Mouse (Mus musculus): ENCODE measurements around the gene Rufy3.
A peak's percentile ranks its signal among the peaks of the same experiment; 100 is the strongest.

The Rufy3 gene

DNA sequence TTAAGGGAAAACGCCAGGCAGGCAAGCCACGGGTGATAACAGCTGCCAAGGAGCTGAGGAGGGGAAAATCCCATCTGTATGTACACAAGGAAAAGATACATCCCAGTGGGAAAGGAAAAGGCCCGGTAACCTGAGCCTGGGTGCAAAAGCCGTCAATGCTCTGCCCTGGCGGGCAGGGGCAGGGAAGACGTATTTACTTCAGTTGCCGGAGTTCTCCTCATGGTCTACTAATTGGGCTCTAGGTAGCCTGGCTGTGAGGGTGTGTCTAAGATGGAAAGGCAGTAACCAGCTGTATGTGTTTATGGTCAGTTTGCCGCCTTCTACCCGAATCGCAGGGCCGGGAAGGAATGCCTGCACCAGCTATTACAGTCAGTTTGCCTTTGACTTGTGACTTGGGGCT is 64.3 kb downstream of the Rufy3 start:
- DNase-seq (ENCODE audit: low spot score in 2 of 2): no peak

DNA sequence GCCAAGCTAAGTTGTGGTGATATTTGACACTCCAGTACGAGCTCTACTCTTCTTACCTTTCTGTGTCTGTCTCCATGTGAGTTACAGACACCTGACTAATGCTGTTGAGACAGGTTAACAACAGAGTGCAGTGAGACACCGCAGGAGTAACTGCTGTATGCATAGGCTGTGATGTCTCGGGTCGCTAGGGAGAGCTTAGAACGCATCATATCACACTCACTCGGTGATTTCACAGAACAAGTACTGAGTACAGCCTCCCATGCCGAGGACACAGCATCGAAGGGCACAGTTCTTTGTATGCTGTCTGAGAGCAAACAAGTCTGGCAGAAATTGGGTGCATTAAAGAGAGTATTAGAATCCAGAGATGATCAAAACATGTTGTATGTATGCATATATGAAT is 65.1 kb downstream of the Rufy3 start:
- no peak for DNase-seq (ENCODE audit: low spot score in 2 of 2)

DNA sequence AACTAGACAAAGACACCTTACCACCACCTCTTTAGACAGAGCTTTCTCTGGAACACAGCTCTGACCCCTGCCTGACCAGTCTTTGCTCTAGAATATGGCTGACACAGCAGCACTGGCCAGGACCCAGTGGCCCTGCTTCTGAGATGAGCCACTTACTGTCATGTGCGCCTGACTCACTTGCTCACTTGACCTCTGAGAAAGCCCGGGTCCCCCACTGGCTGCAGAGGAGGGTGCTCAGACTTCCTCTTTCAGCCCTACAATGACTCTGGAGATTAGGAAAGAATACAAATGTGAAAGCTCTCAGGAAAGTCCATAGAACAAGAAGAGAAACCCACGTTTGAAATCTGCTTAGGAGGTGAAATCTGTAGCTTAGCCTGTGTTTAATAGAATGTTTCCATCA is 66.0 kb downstream of the Rufy3 start:
- peak in 1 of 2 experiments; percentile 22 for DNase-seq (ENCODE audit: low spot score in 2 of 2)

DNA sequence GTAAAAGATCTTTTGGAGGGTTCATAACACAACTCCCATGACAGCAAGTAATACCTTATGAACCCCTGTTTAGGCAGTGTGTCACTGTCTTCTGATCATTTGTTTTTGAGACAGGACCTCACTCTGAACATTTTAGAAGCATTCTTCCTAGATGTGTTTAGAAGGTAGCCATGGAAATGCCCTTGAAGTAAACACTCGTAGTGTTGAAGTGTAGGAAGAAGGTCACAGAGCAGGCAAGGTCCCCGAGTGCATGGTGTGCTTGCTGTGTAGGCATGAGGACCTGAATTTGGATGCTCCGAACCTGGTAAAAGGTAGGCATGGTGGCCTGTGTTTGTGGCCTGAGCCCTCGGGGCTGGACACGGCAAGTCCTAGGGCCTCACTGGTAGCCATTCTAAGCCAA is 66.7 kb downstream of the Rufy3 start:
- DNase-seq (ENCODE audit: low spot score in 2 of 2): no peak

DNA sequence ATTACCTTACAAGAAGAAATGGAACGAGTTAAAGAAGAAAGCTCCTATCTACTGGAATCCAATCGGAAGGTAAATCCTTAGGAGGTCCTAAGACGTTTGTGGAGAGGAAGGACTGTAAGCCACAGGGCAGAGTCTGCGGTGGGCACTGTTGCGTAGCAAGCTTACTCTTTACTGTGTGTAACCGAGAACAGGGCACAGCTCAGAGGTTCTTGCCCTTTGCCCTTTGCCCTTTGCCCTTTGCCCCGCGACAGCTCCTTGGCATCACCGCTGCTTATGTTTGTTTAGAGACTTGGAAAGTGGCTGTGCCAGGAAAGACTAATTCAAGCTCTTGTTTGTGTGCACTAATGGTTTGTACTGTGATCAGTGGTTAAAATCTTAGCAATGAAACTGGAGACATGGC is 67.6 kb downstream of the Rufy3 start:
- DNase-seq (ENCODE audit: low spot score in 2 of 2): no peak

DNA sequence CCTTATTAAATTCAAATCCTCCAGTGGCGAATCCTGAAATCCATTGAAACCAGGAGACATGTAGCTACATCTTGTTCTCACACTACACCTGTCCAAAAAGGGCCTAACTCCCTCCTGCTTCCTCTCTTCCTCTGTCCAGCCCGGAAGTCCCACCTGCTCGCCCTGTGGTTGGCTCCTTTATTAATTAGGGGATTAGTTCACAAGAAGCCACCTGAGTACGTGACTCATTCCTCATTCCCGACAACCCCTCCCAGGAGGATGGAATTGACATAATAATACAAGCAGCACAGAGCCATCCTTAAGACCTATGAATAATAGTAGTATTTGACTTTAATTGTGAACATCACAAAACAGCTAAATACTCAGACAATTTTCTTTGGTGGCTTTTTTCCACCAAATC is 69.2 kb downstream of the Rufy3 start:
- DNase-seq (ENCODE audit: low spot score in 2 of 2): no peak

DNA sequence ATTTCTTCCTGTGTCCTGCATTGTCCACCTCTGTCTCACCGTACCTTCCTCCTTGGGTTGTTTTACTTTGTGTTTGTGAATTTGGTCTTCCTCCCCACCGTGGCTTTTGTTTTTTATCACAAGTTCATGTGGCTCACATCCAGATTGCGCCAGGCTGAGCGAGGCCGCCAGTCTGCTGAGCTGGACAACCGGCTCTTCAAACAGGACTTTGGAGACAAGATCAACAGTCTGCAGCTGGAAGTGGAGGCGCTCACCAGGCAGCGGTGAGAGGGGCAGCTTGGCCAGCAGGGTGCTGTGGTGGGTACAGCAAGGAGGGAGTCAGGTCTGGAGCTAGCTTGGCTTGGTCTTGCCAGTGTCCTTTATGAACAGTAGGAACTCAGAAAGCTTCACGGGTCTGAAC is 77.9 kb downstream of the Rufy3 start:
- no peak for DNase-seq (ENCODE audit: low spot score in 2 of 2)

DNA sequence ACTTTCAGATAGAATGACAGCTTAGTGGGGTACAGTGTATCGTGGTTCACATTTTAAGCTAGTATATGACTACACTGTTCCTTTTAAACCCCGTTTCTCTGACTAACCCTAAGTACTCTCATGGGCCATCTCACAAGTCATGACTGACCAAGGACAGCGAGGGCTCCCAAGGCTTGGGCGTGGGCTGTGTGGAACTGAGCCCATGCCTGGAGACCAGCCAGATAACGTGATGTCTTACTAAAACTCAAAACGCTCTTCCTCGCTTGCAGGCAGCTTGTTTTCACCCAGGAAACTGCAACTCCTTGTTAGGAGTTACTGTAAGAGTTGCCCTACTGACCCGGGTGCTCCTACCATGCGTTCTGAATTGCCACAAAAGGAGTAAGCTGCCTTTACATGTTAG is 78.7 kb downstream of the Rufy3 start:
- no peak for DNase-seq (ENCODE audit: low spot score in 2 of 2)

DNA sequence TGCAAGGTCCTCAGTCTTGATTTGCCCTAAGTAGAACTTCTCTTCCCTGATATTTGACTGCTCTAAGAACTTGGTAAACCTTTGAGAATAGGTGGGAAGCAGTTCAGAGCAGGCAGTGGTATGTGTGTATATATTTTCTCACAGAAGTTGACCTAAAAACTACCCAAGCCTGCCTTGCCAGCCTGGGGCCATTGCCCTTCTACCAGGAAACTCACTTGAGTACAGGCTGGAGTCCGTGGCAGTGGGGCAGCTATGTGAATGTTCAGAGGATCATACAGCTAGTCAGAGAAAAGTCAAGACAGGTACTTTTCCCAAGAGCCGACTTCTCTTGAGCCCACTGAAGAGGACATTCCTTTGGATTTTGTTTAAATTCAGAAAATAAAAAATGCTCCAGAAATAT is 80.1 kb downstream of the Rufy3 start:
- no peak for DNase-seq (ENCODE audit: low spot score in 2 of 2)

DNA sequence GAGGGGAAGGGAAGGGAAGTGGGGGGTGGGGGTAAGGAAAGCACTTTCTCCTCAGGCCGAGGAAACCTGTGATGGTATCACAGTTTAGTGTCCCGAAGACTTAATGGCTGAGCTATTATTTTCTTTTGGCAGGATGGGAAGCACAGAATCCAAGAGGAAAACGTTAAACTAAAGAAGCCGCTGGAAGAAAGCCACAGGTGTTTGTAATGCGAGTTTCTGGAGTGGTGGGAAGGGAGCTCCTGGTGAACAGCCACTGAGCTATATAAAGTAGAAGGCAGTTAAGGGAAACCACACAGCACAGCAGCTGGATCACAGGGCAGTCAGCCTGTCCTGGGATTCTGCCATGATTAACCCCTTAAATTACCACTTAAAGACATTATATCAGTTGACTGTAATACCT is 80.6 kb downstream of the Rufy3 start:
- DNase-seq (ENCODE audit: low spot score in 2 of 2): no peak

DNA sequence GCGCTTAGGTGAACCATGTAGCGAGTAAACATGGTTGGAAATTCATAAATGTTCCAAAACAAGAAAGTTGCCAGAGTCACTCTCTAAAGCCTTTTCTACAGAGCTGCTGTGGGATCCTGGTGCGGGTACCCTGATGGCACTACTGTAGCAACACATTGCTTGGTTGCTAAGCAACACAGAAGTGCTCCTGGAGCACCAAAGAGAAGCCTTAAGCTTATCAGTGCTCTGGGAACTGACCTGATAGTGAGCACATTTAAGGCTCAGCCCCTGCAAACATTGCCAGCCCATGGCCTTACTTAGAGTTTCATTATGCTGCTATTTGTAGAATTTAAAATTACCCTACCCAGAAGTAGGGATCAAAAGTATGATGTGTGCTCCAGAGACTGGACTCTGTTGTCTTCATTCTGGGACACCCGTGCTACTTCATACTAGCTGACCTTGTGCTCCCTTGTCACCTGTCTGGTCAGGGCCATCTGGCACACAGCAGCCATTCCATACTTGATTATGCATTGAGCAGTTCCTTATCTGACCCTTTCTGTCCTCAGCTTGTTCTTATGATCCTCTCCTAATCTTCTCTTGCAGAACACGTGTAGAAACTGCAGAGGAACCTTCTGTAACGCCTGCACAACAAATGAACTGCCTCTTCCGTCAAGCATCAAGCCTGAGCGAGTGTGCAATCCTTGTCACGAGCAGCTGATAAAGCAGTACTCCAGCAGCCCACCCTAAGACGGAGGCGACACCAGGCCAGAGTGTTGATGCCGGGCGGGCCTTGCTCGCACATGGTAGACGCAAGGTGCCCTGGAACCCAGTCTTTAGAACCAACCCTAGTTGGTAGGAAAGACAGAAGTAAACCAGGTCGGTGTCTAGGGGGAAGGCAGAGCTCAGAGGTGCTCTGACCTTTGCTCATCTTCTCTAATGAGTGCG is 84.7 kb downstream of the Rufy3 start:
- DNase-seq (ENCODE audit: low spot score in 2 of 2): no peak

DNA sequence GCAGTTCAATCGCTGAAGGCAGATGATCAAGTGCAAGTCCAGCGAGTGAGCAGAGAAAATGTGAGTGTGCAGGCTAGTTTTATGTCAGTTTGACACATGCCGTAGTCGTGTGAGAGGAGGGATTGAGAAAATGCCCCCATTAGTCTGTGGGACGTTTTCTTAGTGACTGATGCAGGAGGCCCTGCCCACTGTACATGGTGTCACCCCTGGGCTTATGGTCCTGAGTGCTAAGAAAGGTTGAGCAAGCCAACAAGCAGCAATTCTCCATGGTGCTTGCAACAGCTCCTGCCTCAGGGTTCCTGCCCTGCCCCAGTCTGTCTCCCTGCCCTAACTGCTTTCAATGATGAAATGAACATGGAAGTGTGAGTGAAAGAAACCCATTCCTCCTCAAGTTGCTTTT is 87.7 kb downstream of the Rufy3 start:
- no peak for DNase-seq (ENCODE audit: low spot score in 2 of 2)

DNA sequence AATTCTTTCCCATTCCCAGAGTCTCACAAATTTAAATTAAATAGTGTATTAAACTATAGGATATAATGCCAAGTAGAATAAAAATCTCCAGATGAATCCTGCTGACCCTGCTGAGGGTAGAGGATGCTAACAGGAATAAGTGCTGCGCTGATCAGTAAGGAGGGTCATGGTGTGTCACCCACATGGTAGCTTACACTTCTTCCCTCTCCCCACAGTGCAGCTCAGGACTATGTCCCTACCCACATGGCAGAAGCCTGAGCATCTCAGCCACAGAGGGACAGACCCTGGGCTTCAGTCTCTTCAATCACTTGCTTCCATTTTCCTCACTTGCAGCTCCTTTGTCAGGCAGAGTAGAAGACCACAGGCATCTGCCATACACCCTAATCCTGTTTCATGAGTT is 93.0 kb downstream of the Rufy3 start:
- DNase-seq (ENCODE audit: low spot score in 2 of 2): no peak

DNA sequence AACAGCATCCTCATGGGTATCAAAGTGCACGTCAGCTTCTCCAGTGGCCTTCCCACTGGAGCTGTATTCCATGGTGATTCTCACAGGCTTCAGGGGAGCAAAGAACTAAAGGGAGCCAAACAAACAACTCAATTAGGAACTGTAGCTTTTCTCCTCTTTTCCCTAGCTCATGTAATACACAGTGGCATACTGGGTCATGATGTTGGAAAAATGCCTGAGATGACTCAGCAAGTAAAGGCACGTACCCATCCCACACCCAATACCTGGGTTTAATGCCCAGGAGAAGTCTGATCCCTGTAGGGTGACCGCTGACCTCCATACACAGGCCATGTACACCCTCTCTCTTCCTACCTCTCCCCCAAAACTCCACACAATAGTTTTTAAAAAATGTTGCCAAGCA is 98.3 kb downstream of the Rufy3 start:
- no peak for DNase-seq (ENCODE audit: low spot score in 2 of 2)

DNA sequence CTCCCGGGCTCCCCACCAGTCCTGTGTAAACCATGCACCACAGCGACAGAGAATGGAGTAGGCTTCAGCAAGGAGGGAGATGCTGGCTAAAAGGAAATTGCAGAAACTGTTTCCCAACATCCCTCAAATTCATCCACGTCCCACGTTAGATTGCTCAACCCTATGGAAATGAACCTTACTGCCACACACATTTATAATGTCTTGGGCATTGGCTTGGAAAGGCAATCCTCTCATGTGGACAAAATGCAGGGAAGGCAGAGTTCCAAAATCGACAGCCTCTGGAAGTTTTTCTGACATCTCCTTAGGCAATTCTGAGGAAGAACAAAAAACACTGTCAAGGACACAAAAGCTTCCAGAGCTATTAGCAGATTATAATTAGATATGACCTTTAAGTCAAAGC is 99.0 kb downstream of the Rufy3 start:
- no peak for DNase-seq (ENCODE audit: low spot score in 2 of 2)

DNA sequence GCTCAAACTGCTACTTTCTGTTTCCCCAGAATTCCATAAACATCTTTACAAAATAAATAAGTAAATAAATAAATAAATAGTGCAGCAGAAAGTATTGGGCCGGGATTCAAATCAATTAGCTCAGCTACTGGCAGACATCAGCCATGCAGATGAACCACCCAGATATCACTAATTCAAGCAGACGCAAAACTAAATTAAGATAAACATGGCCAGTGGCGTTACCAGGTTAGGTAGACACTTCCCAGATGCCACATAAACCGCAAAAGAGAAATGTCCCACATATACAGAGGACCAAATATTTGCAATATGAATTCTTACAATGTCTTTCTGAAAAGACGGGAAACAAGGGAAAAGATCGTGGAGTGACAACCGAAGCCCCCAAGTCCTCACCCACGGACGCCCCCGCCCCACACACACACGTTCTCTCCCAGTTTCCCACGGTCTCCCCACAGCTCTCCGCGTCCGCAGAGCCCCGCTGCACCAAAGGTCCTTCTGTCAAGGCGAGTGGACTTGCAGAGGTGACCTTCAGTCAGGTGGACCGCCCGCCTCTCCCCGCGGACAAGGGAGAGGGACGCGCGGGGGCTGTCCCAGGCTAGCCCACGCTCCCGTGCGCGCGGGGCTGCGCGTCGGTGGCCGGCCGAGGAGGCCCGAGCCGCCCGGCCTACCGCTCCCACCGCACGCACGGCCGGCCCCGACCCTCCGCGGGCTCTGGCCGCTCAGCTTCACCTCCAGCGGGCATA is 110.0 kb downstream of the Rufy3 start:
- peak in 1 of 2 experiments; percentile 20 for DNase-seq (ENCODE audit: low spot score in 2 of 2)

DNA sequence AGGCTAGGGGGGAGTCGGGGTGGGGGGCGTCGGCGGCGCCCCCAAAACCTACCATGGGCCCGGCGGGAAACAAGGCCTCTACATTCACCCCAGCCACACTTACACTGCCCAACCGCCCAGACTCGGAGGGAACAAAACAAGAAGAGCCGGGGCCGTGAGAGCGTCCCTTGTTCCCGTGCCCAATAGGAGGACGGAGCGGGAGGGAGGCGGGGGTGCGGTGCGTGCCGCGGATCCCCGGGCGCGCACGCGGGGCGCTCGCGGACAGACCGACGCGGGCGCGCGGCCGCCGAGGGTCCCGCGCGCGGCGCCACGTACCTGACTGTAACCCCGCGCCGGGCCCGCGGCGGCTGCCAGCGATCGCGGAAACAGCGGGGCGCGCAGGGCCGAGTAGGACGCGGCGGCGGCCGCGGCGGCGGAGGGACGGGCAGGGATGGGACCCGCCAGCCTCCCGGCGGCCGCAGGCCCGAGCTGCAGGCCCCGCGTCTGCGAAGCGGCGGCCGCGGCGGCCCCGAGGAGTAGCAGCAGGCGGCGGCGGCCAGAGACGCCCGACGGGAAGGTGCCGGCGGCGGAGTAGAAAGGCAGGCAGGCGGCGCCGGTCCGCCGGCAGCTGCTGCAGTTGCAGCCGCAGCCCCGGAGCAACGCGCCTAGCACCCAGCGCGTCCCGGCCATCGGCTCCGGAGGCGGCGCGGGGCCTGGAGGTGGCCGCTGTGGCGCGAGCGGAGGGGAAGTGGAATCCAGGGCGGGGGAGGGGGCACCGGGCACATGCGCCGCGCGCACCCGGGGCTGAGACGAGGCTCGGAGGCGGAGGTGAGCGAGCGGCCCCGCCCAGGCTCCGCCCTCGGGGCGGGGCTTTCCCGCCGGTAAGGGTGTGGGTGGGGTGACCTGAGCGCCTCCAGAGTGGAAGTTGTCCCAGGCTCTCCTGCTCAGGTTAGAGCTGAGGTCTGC is 110.9 kb downstream of the Rufy3 start, which contains the start of gene Grsf1:
Grsf1 (minus strand) TSS at position 729 of the 945 bp plus-strand sequence.
- peak; percentile 91 for DNase-seq (ENCODE audit: low spot score in 2 of 2)

DNA sequence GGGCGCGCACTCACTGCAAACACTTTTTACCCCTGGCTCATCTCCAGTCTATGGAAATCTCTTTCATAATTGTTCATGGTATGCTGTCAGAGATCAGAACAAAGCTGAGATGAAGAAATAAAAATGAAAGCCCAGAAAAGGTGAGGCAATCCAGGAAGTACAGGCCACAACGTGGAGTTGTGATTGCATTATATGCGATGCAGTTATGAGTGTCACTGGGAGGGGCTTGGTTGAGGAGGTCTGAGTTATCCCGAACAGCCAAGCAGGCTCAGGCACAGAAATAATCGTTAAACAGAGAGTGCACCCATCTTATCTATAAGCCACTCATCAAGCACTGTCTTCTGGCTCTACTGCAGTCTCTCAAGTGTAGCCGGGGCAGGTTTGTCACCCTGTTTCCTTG is 114.1 kb downstream of the Rufy3 start:
- no peak for DNase-seq (ENCODE audit: low spot score in 2 of 2)

DNA sequence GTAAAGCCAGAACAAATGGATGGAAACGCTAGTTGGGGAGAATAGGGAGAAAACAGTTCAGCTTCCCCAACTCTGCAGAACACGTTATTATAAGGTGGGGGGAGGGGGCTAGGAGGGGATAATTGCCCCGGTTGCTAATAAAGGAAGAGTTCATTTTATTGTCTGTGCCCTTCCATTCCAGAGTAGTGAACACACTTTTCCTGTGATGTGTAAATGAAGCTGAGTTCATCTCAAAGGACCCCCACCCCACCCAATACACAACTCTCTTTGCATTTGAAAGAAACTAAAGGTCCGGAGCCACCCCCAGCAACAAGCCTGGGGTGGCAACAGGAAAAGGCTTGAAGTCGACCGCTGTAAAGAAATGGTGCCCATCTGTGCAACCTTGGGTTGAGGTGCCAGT is 114.5 kb downstream of the Rufy3 start:
- no peak for DNase-seq (ENCODE audit: low spot score in 2 of 2)

DNA sequence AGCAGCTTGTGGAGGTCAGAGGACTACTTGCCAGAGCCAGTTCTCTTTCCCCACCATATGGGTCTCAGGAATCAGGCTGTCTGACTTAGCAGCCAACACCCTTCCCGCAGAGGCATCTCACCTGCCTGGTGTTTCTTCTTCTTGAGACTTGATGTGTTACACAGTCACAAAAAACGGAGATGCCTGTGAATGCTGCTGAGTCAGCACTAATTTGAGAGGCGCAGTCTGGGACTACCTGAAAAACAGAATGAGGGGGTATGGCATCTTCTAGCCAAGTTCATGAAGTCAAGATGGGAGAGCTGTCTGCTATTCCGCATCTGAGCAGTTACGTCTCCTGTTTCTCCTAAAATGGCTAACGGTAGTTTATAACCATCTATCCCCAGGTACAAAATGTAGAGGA is 115.7 kb downstream of the Rufy3 start:
- no peak for DNase-seq (ENCODE audit: low spot score in 2 of 2)

DNA sequence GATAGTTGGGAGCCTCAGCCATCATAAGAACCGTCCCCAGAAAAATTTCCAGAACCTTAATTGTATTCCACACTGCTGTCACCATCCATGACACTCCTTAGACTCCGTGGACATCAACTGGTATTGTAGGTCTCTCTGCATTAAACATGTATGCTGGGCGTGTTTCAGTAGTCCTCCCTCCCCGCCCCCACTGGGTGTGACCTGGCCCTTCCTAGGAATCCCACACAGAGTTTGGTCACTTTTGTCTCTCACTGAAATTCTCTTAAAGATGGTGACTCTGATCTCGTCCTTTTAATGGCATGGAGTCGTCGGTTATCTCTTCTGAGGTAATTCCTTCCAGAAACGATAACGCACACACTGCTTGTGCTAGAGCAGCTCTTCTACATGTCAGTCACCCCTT is 118.9 kb downstream of the Rufy3 start:
- DNase-seq (ENCODE audit: low spot score in 2 of 2): no peak

DNA sequence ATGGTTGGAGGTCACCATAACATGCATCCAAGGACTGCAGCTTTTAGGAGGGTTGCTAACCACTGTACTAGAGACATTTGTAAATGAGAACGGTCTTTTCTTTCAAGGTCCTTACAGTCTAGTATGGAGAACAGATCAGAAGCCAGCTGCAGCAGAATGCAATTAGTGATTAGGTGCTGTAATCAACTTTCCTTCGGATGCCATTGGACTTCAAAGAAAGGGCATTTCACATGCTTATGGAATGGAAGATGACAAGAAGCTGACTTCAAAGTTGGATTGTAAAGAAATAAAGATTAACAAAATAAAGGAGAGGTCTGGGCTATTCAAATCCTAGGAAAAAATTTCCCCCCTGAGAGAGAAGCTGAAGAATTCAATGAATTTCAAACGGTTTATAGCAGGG is 119.4 kb downstream of the Rufy3 start:
- no peak for DNase-seq (ENCODE audit: low spot score in 2 of 2)
